Mouse (Mus musculus): Measurements from ENCODE around the gene Rabggta.

Rabggta gene

DNA sequence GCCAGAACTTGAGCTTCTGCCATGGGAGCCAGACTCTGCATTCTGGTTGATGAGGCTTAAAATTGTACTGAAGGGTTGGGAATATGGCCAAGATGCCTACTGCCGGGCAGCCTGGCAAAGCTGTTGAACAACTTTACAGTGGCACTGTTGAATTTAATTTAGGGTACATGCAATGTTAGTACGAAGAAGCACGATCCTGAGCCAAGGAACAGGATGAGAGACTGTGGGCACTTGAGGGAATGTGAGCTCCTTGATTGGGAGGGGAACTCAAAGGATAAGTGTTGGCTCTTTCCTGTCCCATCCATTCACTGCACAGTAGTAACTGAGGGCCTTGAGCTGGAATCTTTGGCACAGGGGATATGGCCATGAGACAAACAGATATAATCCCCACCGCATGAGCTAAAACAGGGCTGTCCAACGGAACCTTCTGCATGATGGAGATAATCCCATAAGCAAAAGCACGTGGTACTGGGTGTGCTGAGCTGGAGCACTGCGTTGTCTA is 8.5 kb upstream of the Rabggta start:
- no peak for DNase-seq

DNA sequence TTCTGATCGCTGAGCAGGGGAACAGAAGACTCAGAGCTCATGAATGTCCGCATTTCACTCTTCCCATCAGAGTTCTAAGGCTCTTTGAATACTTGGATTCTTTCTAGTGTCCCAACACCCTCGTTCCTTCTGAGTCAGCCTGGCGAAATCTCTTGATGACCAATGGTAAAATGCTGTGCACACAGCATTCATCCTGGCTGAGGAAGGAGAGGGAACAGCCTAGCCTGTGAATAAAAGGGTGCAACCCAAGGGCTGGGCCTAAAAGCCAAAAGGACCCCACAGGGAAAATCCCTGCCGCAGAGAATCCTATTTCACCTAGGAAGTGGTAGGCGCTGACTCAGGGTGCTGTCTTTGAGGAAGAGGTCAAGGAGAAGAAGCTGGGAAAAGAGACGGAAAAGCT is 8.1 kb upstream of the Rabggta start:
- DNase-seq: no peak

DNA sequence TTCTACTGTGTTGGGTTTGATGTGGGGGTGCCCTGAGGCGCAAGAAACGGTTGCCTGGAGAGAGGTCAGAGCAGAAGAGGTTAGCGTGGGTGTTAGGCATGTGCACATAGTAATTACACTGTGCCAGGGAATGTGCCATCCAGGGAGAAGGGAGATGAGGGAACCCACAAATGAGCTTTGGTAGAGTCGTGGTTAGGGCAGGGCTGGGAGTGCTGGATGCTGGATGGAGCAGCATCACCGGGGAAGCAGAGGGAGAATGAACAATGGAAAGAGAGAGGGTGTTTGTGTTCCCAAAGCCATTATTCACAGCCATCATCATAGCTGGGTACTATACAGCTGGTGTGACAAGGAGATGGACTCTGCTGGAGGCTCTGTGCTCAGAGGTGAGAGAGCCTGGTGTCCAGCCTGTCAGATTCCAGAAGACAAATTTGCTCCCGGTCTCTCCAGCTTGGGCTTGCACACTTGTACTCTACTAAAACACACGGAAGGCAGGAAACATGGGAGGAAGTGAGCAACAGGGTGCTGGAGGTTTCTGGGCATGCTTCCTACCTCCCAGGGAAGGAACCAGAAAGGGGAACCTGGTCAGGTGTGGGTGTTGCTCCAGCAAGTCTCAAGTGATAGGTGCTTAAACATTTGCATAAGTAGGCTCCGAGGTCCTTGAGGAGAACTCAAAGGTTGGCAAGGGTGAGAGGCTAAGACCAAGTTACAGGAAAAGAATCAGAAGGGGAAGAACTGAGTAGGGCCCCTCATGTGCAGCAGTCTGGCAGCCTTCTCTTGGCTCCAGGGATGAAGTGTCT is 6.0 kb upstream of the Rabggta start:
- no peak for DNase-seq

DNA sequence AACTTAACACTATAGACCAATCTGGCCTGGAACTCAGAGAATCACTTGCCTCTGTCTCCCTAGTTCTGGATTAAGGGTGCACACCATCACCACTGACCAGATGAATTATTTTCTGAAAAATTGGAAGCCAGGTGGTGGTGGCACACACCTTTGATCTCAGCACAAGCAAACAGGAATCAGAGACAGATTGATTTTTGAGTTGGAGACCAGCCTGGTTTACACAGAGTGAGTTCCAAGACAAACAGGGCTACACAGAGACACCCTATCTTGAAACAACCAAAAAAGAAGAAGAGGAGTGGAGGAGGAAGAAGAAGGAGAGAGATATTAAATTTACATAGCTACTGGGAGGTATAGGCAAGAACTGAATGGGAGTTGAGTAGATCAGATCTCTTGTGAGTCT is 4.2 kb upstream of the Rabggta start:
- no peak for DNase-seq

DNA sequence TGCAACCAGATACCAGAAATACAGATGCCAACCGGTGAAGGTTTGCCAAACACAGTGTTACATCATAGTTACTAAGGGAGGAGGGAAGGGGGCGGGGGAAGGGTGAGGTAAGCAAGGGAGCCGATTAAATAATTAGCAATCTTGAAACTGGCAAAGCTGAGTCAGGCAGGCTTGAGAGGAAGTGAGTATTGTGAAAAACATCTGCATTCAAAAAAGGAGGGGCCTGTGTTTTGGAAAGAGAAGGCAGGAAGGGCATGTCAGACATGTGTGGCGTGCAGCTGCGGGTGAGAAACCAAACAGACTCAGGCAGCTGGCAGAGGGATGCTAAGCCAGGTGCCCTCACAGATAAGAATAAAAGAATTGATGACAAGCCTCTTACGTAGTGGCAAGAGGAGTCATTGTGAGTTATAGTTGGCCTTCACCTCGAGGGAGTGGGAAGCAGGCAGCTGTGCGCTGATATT is 2.4 kb upstream of the Rabggta start:
- DNase-seq: peak; percentile 98

DNA sequence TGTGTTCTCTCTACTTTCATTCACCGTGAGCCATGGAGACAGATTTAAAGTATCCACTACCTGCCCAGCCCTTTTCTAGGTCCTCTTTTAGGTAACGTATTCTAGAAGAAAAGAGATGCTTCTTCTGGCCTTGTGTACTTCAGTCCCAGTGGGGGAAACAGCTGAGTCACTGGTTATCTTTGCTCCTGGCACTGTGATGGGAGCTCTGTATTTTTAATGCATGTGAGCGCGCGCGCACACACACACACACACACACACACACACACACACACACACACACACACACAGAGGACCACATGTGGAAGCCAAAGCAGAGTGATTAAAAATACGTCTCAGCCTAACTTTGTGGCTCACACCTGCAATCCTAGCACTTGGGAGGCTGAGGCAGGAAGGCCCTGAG is 1.4 kb upstream of the Rabggta start:
- no peak for DNase-seq

DNA sequence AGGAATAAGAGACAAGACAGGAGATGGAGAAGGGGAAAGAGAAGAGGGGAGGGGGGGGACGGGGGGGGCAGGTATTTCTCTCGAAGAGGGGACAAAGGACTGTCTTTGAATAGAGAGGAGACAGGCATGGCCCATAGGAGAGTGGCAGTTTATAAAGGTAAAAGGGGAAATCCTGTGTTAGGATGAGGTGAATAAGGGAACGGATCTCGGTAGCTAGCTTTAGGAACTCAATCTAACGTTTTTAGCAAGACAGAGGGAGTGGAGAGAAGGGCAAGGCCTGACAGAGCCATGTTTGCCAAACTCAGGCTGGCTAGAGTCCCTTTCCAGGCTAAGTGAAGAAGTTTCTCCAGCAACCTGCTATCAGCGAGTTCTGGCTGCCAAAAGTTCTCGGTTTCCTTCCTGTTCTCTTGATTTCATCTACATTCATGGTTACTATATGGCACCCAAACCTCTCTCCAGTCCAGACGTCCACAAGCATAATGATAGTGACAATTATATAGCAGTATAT is 429 bp upstream of the Rabggta start:
- no peak for DNase-seq

DNA sequence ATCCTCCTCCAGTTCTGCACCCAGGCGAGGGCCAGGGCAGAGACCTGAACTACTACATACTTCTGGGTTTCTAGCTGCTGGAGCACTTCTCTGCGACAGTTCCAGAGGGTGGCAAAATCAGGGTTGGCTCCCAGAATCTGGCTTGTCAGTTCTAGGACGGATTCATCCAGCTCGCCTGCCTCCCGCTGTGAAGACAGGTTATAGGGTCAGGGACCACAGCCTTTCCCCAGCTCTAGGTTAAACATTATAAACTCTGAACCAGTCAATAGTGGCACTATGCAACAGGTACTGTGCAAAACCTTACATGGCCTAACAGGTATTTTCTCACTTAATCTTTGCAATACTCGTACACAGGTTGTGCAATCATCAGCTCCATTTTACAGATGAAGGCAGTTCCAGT is 987 bp downstream of the Rabggta start:
- DNase-seq: no peak

DNA sequence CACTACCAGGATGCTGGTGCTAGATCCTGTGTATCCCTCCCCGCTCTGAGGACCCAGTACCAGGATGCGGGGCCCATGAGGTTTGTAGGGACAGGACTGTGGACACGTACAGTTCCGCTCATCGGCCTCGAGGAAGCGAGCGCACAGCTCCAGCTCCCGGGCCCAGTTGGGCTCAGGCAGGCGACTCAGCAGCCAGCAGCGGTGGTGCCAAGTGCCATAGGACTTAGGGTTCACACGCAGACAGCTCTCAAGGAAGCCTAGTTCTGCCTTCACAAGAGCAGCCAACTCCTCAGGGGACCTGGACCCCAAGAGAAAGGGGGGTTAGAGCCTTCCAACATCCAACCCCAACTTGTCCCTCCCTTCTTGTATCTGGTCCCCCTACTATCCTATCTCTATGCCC is 1.4 kb downstream of the Rabggta start:
- no peak for DNase-seq

DNA sequence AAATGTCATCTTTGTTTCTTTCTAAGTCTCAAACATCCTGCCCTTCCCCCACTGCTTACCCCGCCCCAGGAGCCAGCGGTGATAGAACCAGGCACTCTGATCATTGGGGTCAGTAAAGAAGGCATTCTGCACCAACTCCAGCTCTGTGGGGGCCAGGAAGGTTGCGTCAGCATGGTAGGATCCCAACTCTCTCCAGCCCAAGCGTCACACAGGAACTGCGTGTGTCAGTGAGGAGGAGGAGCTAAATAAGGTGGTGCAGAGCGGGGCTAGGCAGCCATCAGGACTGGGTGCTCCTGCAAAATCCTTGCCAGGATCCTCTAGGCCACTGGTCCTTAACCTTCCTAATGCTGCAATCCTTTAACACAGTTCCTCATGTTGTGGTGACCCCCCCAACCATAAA is 2.3 kb downstream of the Rabggta start:
- DNase-seq: peak; percentile 83

DNA sequence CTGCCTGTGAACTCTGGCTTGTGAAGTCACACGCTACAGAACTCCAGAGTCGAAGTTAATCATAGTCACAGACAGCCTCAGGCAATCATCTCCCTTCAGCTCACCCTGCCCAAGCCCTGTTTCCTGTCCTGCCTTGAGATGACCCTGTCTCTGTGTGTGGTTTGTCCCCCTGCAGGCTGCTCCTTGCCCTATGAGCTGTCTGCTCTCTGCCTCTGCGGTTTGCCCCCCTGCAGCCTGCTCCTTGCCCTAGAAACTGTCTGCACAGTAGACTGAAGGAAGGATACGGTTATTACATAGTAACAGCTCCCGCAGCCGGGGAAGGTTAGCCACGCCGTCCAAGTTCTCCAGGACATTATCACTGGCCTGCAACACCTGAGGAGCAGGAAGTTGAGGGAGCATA is 5.2 kb downstream of the Rabggta start:
- peak; percentile 81 for DNase-seq

DNA sequence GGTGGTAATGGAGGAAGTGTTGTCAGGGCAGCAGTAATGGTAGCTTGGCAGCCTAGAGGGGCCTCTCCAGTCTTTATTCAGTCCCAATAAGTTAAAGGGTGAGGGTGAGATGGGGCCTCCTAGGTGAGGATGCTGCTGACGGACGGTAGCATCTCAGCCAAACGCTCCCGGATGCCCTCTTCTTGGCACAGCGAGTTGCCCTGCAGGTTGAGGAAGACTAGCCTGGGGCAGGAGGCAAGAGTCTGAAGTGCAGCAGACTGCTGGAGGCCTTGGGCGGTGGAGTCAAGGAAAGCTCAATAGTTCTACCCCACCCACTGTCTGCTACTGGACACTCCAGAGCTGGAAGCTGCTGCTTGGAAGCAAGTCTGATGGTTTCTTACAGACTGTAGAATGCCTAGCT is 5.8 kb downstream of the Rabggta start:
- peak; percentile 85 for DNase-seq

DNA sequence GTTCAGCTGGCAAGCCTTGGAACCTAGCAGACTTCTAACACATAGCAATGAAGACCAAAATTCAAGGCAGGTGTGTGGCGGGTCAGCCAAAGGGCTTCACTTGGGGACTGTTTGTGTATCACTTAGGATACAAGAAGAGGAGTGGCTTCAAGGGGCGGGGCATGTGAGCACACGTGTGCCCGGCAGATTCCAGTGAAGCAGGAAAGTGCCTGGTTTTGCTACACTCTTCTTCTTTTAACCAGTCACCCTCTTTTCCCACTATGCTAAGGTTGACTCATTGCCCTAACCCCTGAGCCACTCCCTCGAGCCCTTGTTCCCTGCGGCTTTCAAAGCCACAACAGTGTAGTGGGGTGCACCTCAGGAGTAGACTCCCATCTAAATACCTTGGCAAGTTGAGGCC is 7.2 kb downstream of the Rabggta start:
- peak; percentile 82 for DNase-seq

DNA sequence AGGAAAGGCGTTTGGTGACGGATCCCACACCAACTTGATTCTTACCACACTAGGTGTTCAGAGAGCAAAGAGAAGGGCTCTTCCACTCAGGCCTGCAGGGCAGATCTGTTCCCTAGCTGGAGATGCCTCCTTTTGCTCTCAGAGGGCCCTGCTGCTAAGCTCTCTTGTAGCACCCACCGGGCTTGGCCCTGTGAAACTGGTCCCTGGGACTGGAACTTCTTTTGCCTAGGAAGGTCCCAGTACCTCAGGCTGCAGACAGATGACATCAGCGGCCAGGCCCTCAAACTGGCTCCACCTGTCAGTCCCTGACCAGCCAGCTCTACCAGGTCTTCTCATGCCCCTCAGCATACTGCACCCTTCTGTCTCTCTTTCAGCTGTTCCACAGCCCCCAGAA is 8.3 kb downstream of the Rabggta start, which contains the start of gene Tgm1:
Gene Tgm1 (minus strand): TSS at position 198 of the 394 bp plus-strand sequence.
- DNase-seq: no peak

DNA sequence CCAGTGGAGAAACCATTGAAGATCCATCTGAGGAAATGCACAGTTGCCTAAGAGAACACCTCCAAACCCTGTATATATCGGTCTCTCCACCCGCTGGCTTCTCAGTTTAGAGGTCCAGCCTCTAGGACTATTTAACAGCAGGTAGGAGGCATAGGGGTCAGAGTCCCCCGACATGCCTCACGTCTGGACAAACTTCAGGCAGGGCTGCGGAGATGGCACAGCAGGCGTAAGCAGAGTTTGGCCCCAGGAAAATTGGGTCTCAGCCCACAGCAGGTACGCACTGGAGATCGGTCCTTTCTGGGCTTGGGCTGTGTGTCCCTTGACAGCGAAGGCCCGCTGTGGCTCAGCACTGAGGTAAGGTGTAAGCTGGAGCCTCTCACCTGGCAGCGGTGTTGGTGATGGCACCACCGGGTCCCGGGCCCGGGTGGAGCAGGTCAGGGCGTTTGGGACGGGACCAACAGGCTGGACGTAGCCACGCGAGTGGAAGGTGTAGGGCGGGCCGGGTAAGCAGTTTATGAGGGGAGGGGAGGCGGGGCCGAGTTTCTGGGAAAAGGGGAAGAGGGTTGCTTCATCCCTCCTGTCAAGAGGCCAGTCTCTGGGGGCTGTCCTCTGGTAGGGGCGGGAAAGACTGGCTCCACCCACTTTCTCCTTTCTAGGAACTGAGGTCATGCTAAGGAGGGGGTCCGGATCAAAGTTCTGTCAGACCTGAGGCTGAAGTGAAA is 8.9 kb downstream of the Rabggta start:
- peak; percentile 97 for DNase-seq

DNA sequence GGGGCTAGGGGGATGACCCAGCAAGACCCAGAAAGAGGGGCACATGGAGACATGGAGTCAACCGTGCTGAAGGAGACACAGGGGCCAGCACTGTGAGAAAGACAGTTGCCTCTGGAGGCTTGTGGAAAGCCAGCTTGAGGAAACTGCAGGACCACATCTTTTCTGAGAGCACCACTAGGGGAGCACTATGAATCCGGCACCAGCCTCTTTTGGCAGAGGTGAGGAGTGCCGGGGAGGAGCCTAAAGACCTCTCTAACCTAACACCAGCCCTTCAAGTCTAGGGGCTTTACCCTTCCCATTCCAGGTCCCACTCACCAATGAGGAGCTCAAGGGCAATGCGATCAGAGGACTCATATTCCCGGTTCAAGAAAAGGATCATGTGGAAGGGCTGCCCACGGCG is 10.3 kb downstream of the Rabggta start:
- no peak for DNase-seq

DNA sequence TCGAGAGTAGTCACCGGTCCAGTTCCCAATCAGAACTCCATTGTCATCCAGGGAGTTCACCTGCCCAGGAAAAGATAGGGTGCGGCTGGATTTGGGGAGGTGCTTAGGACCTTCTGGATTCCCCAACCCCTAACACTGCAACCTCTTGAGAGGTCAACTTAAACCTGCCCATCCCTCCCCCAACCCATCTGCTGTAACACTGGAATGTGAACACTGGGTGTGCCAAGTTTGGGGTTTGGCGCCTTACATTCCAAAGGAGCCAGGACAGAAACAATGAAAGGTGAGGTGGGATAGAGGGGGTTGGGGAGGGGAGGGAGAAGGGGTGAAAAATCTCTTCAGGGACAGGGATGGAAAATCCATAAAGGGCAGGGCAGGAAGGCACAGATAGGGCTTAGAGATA is 12.6 kb downstream of the Rabggta start:
- DNase-seq: no peak

DNA sequence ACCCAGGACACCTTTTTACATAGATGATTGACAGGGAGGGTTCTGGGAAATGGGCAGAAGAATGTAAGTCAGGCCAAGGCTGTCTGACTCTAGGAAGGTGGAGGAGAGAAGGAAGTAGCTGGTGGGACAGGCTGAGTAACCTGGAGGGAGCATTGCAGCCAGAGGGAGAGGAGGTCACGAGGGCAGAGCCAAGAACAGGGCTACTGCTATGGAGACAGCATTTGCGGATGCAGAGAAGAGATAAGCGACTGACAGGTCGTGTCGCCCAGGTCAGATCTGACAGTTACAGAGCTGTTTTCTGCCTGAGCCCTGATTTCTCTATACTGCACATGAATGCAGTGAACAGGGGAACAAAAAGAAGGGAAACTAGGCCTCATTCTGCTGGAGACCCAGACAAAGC is 14.7 kb downstream of the Rabggta start:
- no peak for DNase-seq

DNA sequence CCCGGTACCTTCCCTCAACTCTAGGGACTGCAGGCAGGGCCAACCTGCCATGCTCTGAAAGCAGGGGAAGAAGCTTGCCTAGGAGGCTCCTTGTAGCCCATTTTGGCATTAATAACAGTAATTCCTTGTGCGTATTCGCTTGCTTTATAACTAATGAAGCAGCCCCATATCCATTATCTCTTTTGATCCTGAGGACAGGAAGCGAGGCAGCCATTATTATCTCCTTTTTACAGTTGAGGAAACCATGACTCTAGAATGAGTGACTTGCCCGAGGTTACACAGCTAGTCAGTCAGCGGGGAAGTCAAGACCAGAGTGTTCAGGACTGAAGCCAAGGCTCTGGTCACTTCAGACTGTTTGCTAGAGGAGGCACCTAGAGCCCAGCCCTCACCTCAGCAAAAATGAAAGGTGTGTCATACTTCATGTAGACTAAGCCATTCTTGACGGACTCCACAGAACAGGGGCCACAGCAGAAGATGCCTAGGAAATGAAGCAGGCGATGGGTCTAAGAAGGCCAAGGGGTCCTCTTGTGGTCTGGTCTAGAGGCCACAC is 15.9 kb downstream of the Rabggta start:
- peak; percentile 86 for DNase-seq

DNA sequence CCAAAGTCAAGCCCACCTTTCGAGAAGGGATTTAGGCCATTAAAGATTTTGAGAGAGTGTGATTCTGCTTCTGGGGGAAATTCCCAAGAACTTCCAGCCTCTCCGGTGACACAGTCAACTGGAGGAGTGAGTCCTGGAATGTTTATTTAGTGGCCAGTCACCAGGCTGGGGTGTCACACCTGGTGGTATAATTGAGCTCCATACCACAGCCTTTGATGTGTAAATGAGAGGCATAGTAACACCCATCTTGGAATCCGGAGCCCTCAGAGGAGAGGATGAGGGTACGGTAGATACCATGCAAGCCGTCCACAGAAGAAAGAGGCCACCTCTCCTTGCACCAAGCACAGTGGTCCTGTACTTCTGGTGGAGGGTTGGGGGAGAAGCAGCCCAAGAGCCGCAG is 19.3 kb downstream of the Rabggta start:
- peak; percentile 76 for DNase-seq

DNA sequence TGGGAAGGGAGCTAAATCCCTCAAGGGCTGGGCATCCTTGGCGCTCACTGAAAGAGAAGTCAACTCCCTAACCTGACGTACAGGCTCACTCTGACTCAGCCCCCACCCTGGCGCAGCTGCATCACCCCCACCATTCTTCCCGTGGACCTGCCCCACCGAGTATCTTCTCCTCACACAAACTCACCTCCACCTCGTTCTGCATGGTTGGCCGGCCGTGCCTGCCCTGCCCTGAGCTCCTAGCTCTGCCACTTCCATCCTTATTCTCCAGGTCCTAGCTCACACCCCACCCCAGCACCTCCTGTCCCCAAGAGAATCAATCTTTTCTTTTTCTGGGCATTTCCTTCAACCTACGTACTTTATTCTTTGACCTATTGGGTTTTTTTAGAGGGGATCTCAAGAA is 20.9 kb downstream of the Rabggta start:
- peak; percentile 83 for DNase-seq

DNA sequence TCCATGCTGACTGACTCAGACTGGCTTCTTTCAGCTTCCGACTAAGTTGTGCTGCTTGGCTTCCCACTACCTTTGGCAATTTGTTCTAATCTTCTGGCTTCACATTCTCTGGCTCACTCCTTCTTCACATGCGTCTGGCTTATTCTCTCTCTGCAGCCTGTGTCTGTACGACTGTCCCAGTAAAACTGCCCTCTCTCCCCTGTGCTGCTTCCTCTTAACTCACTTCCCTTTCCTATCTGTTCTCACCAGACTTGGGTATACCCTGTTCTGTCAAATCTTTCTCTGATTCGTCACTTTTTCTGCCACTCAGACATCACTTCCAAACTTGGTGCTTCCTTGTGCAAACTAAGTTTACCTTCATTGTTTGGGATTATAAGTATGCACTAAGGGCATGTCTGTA is 24.8 kb downstream of the Rabggta start:
- DNase-seq: peak; percentile 91

DNA sequence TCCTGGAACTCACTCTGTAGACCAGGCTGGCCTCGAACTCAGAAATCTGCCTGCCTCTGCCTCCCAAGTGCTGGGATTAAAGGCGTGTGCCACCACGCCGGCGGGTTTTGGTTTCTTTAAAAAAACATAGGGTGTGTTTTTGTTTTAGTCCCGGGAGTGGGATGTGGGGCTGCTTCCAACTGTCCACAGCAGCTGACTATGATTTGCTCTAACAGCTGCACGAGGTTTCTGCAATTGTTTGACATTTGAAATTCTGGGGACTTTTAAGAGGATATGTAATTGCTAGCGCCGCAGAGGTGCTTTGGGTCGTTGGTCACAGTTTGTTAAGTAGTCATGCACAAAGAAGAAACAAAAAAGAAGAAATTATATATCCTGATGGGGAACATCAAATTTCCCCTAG is 32.6 kb downstream of the Rabggta start:
- DNase-seq: no peak

DNA sequence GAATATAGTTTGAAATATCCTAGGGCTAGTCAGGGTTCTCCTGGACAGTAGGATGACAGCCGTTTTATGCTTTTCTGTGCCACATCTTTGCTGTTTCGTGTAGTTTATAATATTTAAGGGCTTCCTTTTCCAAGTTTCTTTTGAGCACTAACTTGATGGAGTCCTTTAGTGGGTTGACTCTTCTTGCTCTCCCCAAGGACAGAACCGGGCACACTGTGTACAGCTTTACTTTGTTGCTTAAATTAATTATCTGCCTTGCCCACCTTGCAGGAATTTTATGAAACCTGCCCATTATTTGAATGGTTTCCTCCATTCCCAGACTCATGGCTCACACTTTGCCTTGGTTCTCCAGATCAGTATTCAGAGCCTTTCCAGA is 40.0 kb downstream of the Rabggta start:
- no peak for DNase-seq

Measured in heart, adult 11 months (tissue).